Mouse (Mus musculus): ENCODE measurements around the gene Adam1b. TPM values are rescaled to one million over a fixed set of nuclear protein-coding genes. Genes with fewer than 3 reads are reported as not detected.

The Adam1b gene
- polyA plus RNA-seq, 2 experiments = not detected

- ATAC-seq (ENCODE audit: insufficient read depth) = no peak
- H3K4me1 ChIP-seq (replicated peaks; ENCODE audit: control insufficient read depth in 2 of 2, insufficient read depth in 2 of 2, low read length in 1 of 2) = peaks cover 18 to 19% of the 10 kb centered on the region in 2 experiments
- H3K9me3 ChIP-seq (ENCODE audit: control insufficient read depth, low read length) = no peaks in the 10 kb centered on the region
- 75% methylated on average over 7 of the region's 7 CpGs for WGBS (ENCODE audit: insufficient replicate concordance)
- no peaks in the 10 kb centered on the region for H3K27me3 ChIP-seq (ENCODE audit: control insufficient read depth, insufficient read depth, low read length)
- H3K4me2 ChIP-seq (ENCODE audit: low read depth) = no peak overlapping the region
- DNase-seq (ENCODE audit: low read depth in 3 of 3, low spot score in 3 of 3) = no peak
- H3K4me3 ChIP-seq (ENCODE audit: insufficient read depth in 1 of 2, low read depth in 2 of 2, low read length in 2 of 2) = no peak overlapping the region
- H3K36me3 ChIP-seq (replicated peaks; ENCODE audit: control insufficient read depth, insufficient read depth, low read depth) = peaks cover 43% of the 10 kb centered on the region
- H3K9ac ChIP-seq (replicated peaks) = no peak overlapping the region
- TF ChIP-seq EP300 (IDR thresholded peaks at IDR 0.05; ENCODE audit: low read depth) (no peak), CTCF (IDR thresholded peaks at IDR 0.05; ENCODE audit: low read depth) (no peak)
- H3K27ac ChIP-seq = no peak overlapping the region
Measured at GRCm38 (mm10) chr5:121536921-121537555, 33.8 kb upstream of the Adam1b start.

GRCm38 (mm10) chr5:121535116-121535515 lies 31.9 kb upstream of the Adam1b start:
- WGBS (ENCODE audit: insufficient replicate concordance) = 21% methylated on average over 3 of the region's 3 CpGs
- ATAC-seq (ENCODE audit: insufficient read depth) (peak; percentile 93), DNase-seq (ENCODE audit: low read depth in 3 of 3, low spot score in 3 of 3) (peak; percentile 52 to 68 (median 60))
- Histone ChIP-seq H3K27ac (peak overlapping the region; percentile 64), H3K4me2 (ENCODE audit: low read depth) (peak overlapping the region; percentile 64), H3K9ac (replicated peaks) (peak overlapping the region; percentile 50; the same call in 1 of the 2 replicates), H3K4me3 (ENCODE audit: insufficient read depth in 1 of 2, low read depth in 2 of 2, low read length in 2 of 2) (peak overlapping the region in 1 of 2 experiments; percentile 4; a peak in 1 of 4 replicates), H3K36me3 (replicated peaks; ENCODE audit: control insufficient read depth, insufficient read depth, low read depth) (peaks cover 57% of the 10 kb centered on the region), H3K4me1 (replicated peaks; ENCODE audit: control insufficient read depth in 2 of 2, insufficient read depth in 2 of 2, low read length in 1 of 2) (peaks cover 18 to 19% of the 10 kb centered on the region in 2 experiments), H3K9me3 (ENCODE audit: control insufficient read depth, low read length) (no peaks in the 10 kb centered on the region), H3K27me3 (ENCODE audit: control insufficient read depth, insufficient read depth, low read length) (no peaks in the 10 kb centered on the region)
- peak; percentile 61 for TF ChIP-seq EP300 (IDR thresholded peaks at IDR 0.05; ENCODE audit: low read depth)
- TF ChIP-seq CTCF (IDR thresholded peaks at IDR 0.05; ENCODE audit: low read depth) = no peak

- Histone ChIP-seq H3K27ac (no peak overlapping the region; the same call in 1 of the 2 replicates), H3K9ac (replicated peaks) (no peak overlapping the region), H3K4me3 (ENCODE audit: insufficient read depth in 1 of 2, low read depth in 2 of 2, low read length in 2 of 2) (no peak overlapping the region), H3K4me1 (replicated peaks; ENCODE audit: control insufficient read depth in 2 of 2, insufficient read depth in 2 of 2, low read length in 1 of 2) (peaks cover 18 to 19% of the 10 kb centered on the region in 2 experiments), H3K27me3 (ENCODE audit: control insufficient read depth, insufficient read depth, low read length) (no peaks in the 10 kb centered on the region), H3K36me3 (replicated peaks; ENCODE audit: control insufficient read depth, insufficient read depth, low read depth) (peaks cover 60% of the 10 kb centered on the region), H3K4me2 (ENCODE audit: low read depth) (no peak overlapping the region), H3K9me3 (ENCODE audit: control insufficient read depth, low read length) (no peaks in the 10 kb centered on the region)
- 72% methylated on average over 5 of the region's 5 CpGs for WGBS (ENCODE audit: insufficient replicate concordance)
- DNase-seq (ENCODE audit: low read depth in 3 of 3, low spot score in 3 of 3) (no peak), ATAC-seq (ENCODE audit: insufficient read depth) (no peak; the same call in 1 of the 2 replicates)
- TF ChIP-seq EP300 (IDR thresholded peaks at IDR 0.05; ENCODE audit: low read depth) (no peak), CTCF (IDR thresholded peaks at IDR 0.05; ENCODE audit: low read depth) (peak; percentile 81)
Measured at GRCm38 (mm10) chr5:121534521-121534920, 31.3 kb upstream of the Adam1b start.

GRCm38 (mm10) chr5:121526961-121527360 lies 23.7 kb upstream of the Adam1b start:
- Histone ChIP-seq H3K27ac (no peak overlapping the region), H3K4me1 (replicated peaks; ENCODE audit: control insufficient read depth in 2 of 2, insufficient read depth in 2 of 2, low read length in 1 of 2) (no peaks in the 10 kb centered on the region), H3K4me3 (ENCODE audit: insufficient read depth in 1 of 2, low read depth in 2 of 2, low read length in 2 of 2) (no peak overlapping the region), H3K9me3 (ENCODE audit: control insufficient read depth, low read length) (no peaks in the 10 kb centered on the region), H3K4me2 (ENCODE audit: low read depth) (no peak overlapping the region), H3K27me3 (ENCODE audit: control insufficient read depth, insufficient read depth, low read length) (no peaks in the 10 kb centered on the region), H3K9ac (replicated peaks) (no peak overlapping the region), H3K36me3 (replicated peaks; ENCODE audit: control insufficient read depth, insufficient read depth, low read depth) (peaks cover 76% of the 10 kb centered on the region)
- 85% methylated on average over 8 of the region's 8 CpGs for WGBS (ENCODE audit: insufficient replicate concordance)
- no peak for TF ChIP-seq EP300 (IDR thresholded peaks at IDR 0.05; ENCODE audit: low read depth)
- no peak for TF ChIP-seq CTCF (IDR thresholded peaks at IDR 0.05; ENCODE audit: low read depth)
- ATAC-seq (ENCODE audit: insufficient read depth) (no peak), DNase-seq (ENCODE audit: low read depth in 3 of 3, low spot score in 3 of 3) (no peak)

- Histone ChIP-seq H3K4me3 (ENCODE audit: insufficient read depth in 1 of 2, low read depth in 2 of 2, low read length in 2 of 2) (no peak overlapping the region), H3K9ac (replicated peaks) (no peak overlapping the region), H3K4me2 (ENCODE audit: low read depth) (no peak overlapping the region), H3K27ac (no peak overlapping the region), H3K9me3 (ENCODE audit: control insufficient read depth, low read length) (no peaks in the 10 kb centered on the region), H3K4me1 (replicated peaks; ENCODE audit: control insufficient read depth in 2 of 2, insufficient read depth in 2 of 2, low read length in 1 of 2) (no peaks in the 10 kb centered on the region), H3K36me3 (replicated peaks; ENCODE audit: control insufficient read depth, insufficient read depth, low read depth) (peaks cover 73% of the 10 kb centered on the region), H3K27me3 (ENCODE audit: control insufficient read depth, insufficient read depth, low read length) (no peaks in the 10 kb centered on the region)
- ATAC-seq (ENCODE audit: insufficient read depth) (no peak), DNase-seq (ENCODE audit: low read depth in 3 of 3, low spot score in 3 of 3) (no peak)
- TF ChIP-seq EP300 (IDR thresholded peaks at IDR 0.05; ENCODE audit: low read depth) (no peak), CTCF (IDR thresholded peaks at IDR 0.05; ENCODE audit: low read depth) (no peak)
- 85% methylated on average over 7 of the region's 7 CpGs for WGBS (ENCODE audit: insufficient replicate concordance)
Measured at GRCm38 (mm10) chr5:121526526-121526925, 23.3 kb upstream of the Adam1b start.
